Mouse (Mus musculus) small intestine, adult 2 months (tissue): Measurements from ENCODE around the gene Defb23.

ENCODE experiments used
- CTCF ChIP-seq: fragments of 200-500 bp; IDR thresholded peaks from 2 replicates; pipeline ENCODE4 v1.5.1; 2012; ENCODE audit warnings: low read depth, mild to moderate bottlenecking, control low read depth, inconsistent platforms, low read length, moderate library complexity, mixed read lengths; ENCODE audit not compliant: insufficient replicate concordance, insufficient read length; ENCODE audit errors: extremely low read depth
- POLR2A ChIP-seq: fragments of 200-500 bp; IDR thresholded peaks from 2 replicates; pipeline ENCODE4 v1.6.1; 2012; ENCODE audit warnings: low read depth, mild to moderate bottlenecking, control low read depth, inconsistent platforms, low read length, moderate library complexity

DNA sequence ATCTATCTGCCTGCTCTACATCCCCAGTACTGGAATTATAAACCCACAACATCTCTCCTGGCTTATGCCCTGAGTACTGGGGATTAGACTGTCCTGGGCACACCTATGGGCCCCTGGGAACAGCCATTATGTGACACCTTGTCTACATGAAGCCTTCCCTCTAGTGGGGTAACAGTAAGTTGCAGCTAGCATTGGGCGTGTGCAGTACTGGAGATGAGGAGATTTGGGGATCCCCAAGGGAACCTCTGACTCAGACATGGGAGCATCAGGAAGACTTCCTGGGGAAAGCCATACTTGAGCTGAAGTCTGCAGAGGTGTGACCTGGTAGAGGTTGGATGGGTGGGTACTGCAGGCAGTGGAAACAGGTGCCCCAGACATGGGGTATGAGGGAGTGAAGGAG is 25.5 kb downstream of the Defb23 start:
- TF ChIP-seq CTCF (no peak), POLR2A (no peak)
